Comparison of ENCODE assay signal across 9 mouse cellular contexts in genomic region chr3:108940001-108940633, GRCm38 (mm10). TPM values are rescaled to one million over a fixed set of nuclear protein-coding genes. Genes with fewer than 3 reads are reported as not detected.
DNase-seq lines count a peak whose midpoint lies in the region; ATAC-seq and TF ChIP-seq lines count a peak whose summit lies in the region.
"Had no signal": no experiment of that assay in that cellular context is flagged by ENCODE, and none has a peak within 500 bp of the region (broad histone marks: within the 10 kb centered on the region; RNA-seq: fewer than 3 reads in every experiment).

Gene Gm9857, minus strand, starts transcription at chr3:108940445.

- 43% methylated on average over 48 of the region's 59 CpGs for WGBS in heart, embryonic 11.5 days (ENCODE audit: insufficient replicate concordance)
- 50% methylated on average over 46 of the region's 59 CpGs for WGBS in heart, postnatal 0 days
- WGBS in liver, postnatal 0 days (ENCODE audit: insufficient replicate concordance): 58% methylated on average over 42 of the region's 59 CpGs
- WGBS in stomach, postnatal 0 days: 53% methylated on average over 40 of the region's 59 CpGs

- peak within 1 kb of the TSS; percentile 63 for H3K4me2 ChIP-seq in heart, embryonic 11.5 days
- peak within 1 kb of the TSS; percentile 52 for H3K4me2 ChIP-seq in heart, postnatal 0 days (ENCODE audit: low read depth, low read length)
- peak within 1 kb of the TSS; percentile 18; the same call in 1 of the 2 replicates for H3K4me2 ChIP-seq in liver, postnatal 0 days (ENCODE audit: low read depth, low read length)
- peak within 1 kb of the TSS; percentile 52 for H3K4me2 ChIP-seq in stomach, postnatal 0 days (replicated peaks; ENCODE audit: low read depth)

- no peaks in the 10 kb centered on the region for H3K36me3 ChIP-seq in heart, embryonic 11.5 days (ENCODE audit: control insufficient read depth, insufficient read depth, low read length)
- no peaks in the 10 kb centered on the region for H3K36me3 ChIP-seq in heart, postnatal 0 days (replicated peaks; ENCODE audit: control insufficient read depth, insufficient read depth, low read length)
- no peaks in the 10 kb centered on the region for H3K36me3 ChIP-seq in liver, postnatal 0 days (replicated peaks; ENCODE audit: insufficient read depth, low read length)
- no peaks in the 10 kb centered on the region for H3K36me3 ChIP-seq in stomach, postnatal 0 days (ENCODE audit: control insufficient read depth, insufficient read depth, low read length)

- peak within 1 kb of the TSS; percentile 20 for H3K4me3 ChIP-seq in heart, embryonic 11.5 days (ENCODE audit: low read depth, low read length)
- peak within 1 kb of the TSS; percentile 26 for H3K4me3 ChIP-seq in heart, postnatal 0 days (ENCODE audit: low read depth, low read length)
- H3K4me3 ChIP-seq in liver, postnatal 0 days (ENCODE audit: low read depth, low read length): no peak within 1 kb of the TSS
- H3K4me3 ChIP-seq in stomach, postnatal 0 days (ENCODE audit: low read depth, low read length): peak within 1 kb of the TSS; percentile 25; the same call in 1 of the 2 replicates

- intact Hi-C loops in heart, postnatal 25 days (cut with DNase I): no loop called here

- peak; percentile 39; the same call in 1 of the 2 replicates for ATAC-seq in heart, embryonic 11.5 days (replicated peaks; ENCODE audit: insufficient number of reproducible peaks, low FRiP score, low TSS enrichment)
- no peak for ATAC-seq in heart, postnatal 0 days (ENCODE audit: insufficient read depth, low read depth)
- no peak for ATAC-seq in liver, postnatal 0 days
- ATAC-seq in stomach, postnatal 0 days (ENCODE audit: low FRiP score, low TSS enrichment): peak; percentile 76; the same call in 1 of the 2 replicates
- ATAC-seq: Patski had no signal

- no peaks in the 10 kb centered on the region for H3K27me3 ChIP-seq in heart, embryonic 11.5 days (ENCODE audit: control insufficient read depth, insufficient read depth, low read length)
- peaks cover 6% of the 10 kb centered on the region; the same call in 1 of the 2 replicates for H3K27me3 ChIP-seq in heart, postnatal 0 days (ENCODE audit: control insufficient read depth, insufficient read depth, low read length)
- no peaks in the 10 kb centered on the region for H3K27me3 ChIP-seq in liver, postnatal 0 days (ENCODE audit: insufficient read depth, low read length)
- no peaks in the 10 kb centered on the region for H3K27me3 ChIP-seq in stomach, postnatal 0 days (ENCODE audit: control insufficient read depth, insufficient read depth, low read length)
- H3K27me3 ChIP-seq: Patski had no signal

- DNase-seq in heart, postnatal 25 days (ENCODE audit: low spot score): no peak
- peak; percentile 77 for DNase-seq in ZHBTc4 (ENCODE audit: low read depth, low spot score)
- DNase-seq in heart, postnatal 0 days (ENCODE audit: low spot score): no peak
- no peak for DNase-seq in liver, postnatal 0 days
- peak; percentile 55 for DNase-seq in stomach, postnatal 0 days (ENCODE audit: low spot score)
- no peak for DNase-seq in ovary, adult 18-20 months (ENCODE audit: low spot score)
- DNase-seq in adrenal gland, postnatal 10 days: no peak

- no peak within 1 kb of the TSS for H3K9ac ChIP-seq in heart, embryonic 11.5 days (ENCODE audit: low read depth, low read length)
- H3K9ac ChIP-seq in heart, postnatal 0 days (replicated peaks; ENCODE audit: low read depth, low read length): no peak within 1 kb of the TSS
- H3K9ac ChIP-seq in liver, postnatal 0 days (replicated peaks): no peak within 1 kb of the TSS
- H3K9ac ChIP-seq in stomach, postnatal 0 days (ENCODE audit: low read length): no peak within 1 kb of the TSS; the same call in 1 of the 2 replicates

- H3K9me3 ChIP-seq in heart, embryonic 11.5 days (replicated peaks; ENCODE audit: control insufficient read depth, low read length): no peaks in the 10 kb centered on the region
- no peaks in the 10 kb centered on the region for H3K9me3 ChIP-seq in heart, postnatal 0 days (replicated peaks; ENCODE audit: control insufficient read depth, low read length)
- H3K9me3 ChIP-seq in liver, postnatal 0 days (ENCODE audit: low read length): no peaks in the 10 kb centered on the region
- no peaks in the 10 kb centered on the region for H3K9me3 ChIP-seq in stomach, postnatal 0 days (ENCODE audit: control insufficient read depth, low read length)

- TF ChIP-seq CTCF in heart, postnatal 0 days (IDR thresholded peaks at IDR 0.05; ENCODE audit: low read depth): no peak
- TF ChIP-seq CTCF in liver, postnatal 0 days (IDR thresholded peaks at IDR 0.05; ENCODE audit: low read depth): no peak
- TF ChIP-seq CTCF in stomach, postnatal 0 days (IDR thresholded peaks at IDR 0.05; ENCODE audit: low read depth): no peak

- no peak for TF ChIP-seq EP300 in heart, postnatal 0 days (IDR thresholded peaks at IDR 0.05; ENCODE audit: low read depth)
- TF ChIP-seq EP300 in liver, postnatal 0 days (IDR thresholded peaks at IDR 0.05; ENCODE audit: low read depth): no peak
- no peak for TF ChIP-seq EP300 in stomach, postnatal 0 days (optimal IDR thresholded peaks at IDR 0.05)

- no peak within 1 kb of the TSS for H3K27ac ChIP-seq in heart, embryonic 11.5 days (ENCODE audit: low read depth, low read length)
- H3K27ac ChIP-seq in heart, postnatal 0 days (ENCODE audit: low read depth): no peak within 1 kb of the TSS
- H3K27ac ChIP-seq in liver, postnatal 0 days (ENCODE audit: low read depth): no peak within 1 kb of the TSS
- H3K27ac ChIP-seq in stomach, postnatal 0 days (replicated peaks): no peak within 1 kb of the TSS

- no peaks in the 10 kb centered on the region for H3K4me1 ChIP-seq in heart, embryonic 11.5 days (ENCODE audit: control insufficient read depth, insufficient read depth, low read length)
- no peaks in the 10 kb centered on the region for H3K4me1 ChIP-seq in heart, postnatal 0 days (ENCODE audit: control insufficient read depth, insufficient read depth)
- no peaks in the 10 kb centered on the region; the same call in 1 of the 2 replicates for H3K4me1 ChIP-seq in liver, postnatal 0 days (ENCODE audit: insufficient read depth)
- no peaks in the 10 kb centered on the region for H3K4me1 ChIP-seq in stomach, postnatal 0 days (replicated peaks; ENCODE audit: control insufficient read depth, insufficient read depth)

RNA-seq across cellular contexts. Expression of gene Gm9857, which starts in this region (rescaled TPM):
- polyA plus RNA-seq in heart, embryonic 11.5 days (2014; fragmentation: Nextera tagmentation; extraction: Ambion mirVana): not detected in 2 replicates
- total RNA-seq in heart, postnatal 25 days (2021): not detected
- total RNA-seq in heart, postnatal 0 days (2014; rRNA removed; ENCODE audit: low replicate concordance): not detected in 2 replicates
- polyA plus RNA-seq in heart, postnatal 0 days (2015; fragmentation: Nextera tagmentation; extraction: Ambion mirVana): not detected in 2 replicates
- polyA plus RNA-seq in liver, postnatal 0 days (2015; fragmentation: Nextera tagmentation; extraction: Ambion mirVana): not detected in 2 replicates
- not detected in 2 replicates for polyA plus RNA-seq in stomach, postnatal 0 days (2015; fragmentation: Nextera tagmentation; extraction: Ambion mirVana)
- not detected for total RNA-seq in adrenal gland, postnatal 10 days (2021)
- polyA plus RNA-seq: Patski had no signal

Comparison
In these comparisons a context has a peak if more than half of its experiments do, and no peak if none do; other contexts are left out.
1. Peak in ATAC-seq, H3K4me3 ChIP-seq and H3K4me2 ChIP-seq in heart, embryonic 11.5 days; RNA of the gene not detected or under 1 TPM.
2. Peak in DNase-seq, ATAC-seq, H3K4me3 ChIP-seq and H3K4me2 ChIP-seq in stomach, postnatal 0 days; RNA of the gene not detected or under 1 TPM.